Mouse (Mus musculus) lung, embryonic 15.5 days (tissue): ENCODE results near the gene Emp3. TPM values are rescaled to one million over a fixed set of nuclear protein-coding genes. Genes with fewer than 3 reads are reported as not detected.

Experiments
- ATAC-seq: fragments of 200-750 bp; cut with Nextera tagmentation; 2 replicates; pipeline ENCODE4 v1.8.0; 2017; ENCODE audit warnings: moderate number of reproducible peaks, borderline replicate concordance; ENCODE audit not compliant: low FRiP score, low TSS enrichment; ENCODE audit errors: extremely low read depth
- H3K27ac ChIP-seq: fragments of 300-500 bp; sonication (generic); 2 replicates; pipeline ENCODE4 v1.5.1; 2015; ENCODE audit warnings: moderate library complexity, mild to moderate bottlenecking, inconsistent platforms
- H3K27me3 ChIP-seq: fragments of 300-500 bp; sonication (generic); 2 replicates; pipeline ENCODE4 v1.6.1; 2015; ENCODE audit warnings: inconsistent platforms
- H3K36me3 ChIP-seq: fragments of 300-500 bp; sonication (generic); 2 replicates; pipeline ENCODE4 v1.6.1; 2015; ENCODE audit warnings: inconsistent platforms
- H3K4me1 ChIP-seq: fragments of 300-500 bp; sonication (generic); 2 replicates; pipeline ENCODE4 v1.6.1; 2015; ENCODE audit warnings: inconsistent platforms
- H3K4me2 ChIP-seq: fragments of 300-500 bp; sonication (generic); 2 replicates; pipeline ENCODE4 v1.6.1; 2015; ENCODE audit warnings: inconsistent platforms, mild to moderate bottlenecking, moderate library complexity
- H3K4me3 ChIP-seq: fragments of 300-500 bp; sonication (generic); 2 replicates; pipeline ENCODE4 v1.5.1; 2015; ENCODE audit warnings: mild to moderate bottlenecking, inconsistent platforms
- H3K9ac ChIP-seq: fragments of 300-500 bp; sonication (generic); 2 replicates; pipeline ENCODE4 v1.6.1; 2015; ENCODE audit warnings: inconsistent platforms
- H3K9me3 ChIP-seq: fragments of 300-500 bp; sonication (generic); 2 replicates; pipeline ENCODE4 v1.6.1; 2016; ENCODE audit warnings: inconsistent platforms
- WGBS: fragments of 180-500 bp; shearing (Covaris S2); methylation state at CpG from one replicate; pipeline ENCODE4 v1.1.7; 2015; 5-methylcytosine and 5-hydroxymethylcytosine counted together
- polyA plus RNA-seq: library from polyadenylated mRNA; unstranded; fragments of >200 nt; fragmentation: Nextera tagmentation; extraction: Ambion mirVana; gene quantifications from 2 replicates; pipeline ENCODE4 v1.2.1, GENCODE M21; 2015

Emp3 gene
- polyA plus RNA-seq, 1 experiment from 2014 or later: 170 TPM

- peak overlapping the region; percentile 46 for H3K4me3 ChIP-seq
- 0 out of 2 replicates have a peak, but pooled peaks cover 3% of the 10 kb centered on the region for H3K36me3 ChIP-seq
- peaks cover 44% of the 10 kb centered on the region for H3K4me1 ChIP-seq
- H3K27me3 ChIP-seq: peaks cover 3% of the 10 kb centered on the region; the same call in 1 of the 2 replicates
- peak overlapping the region; percentile 65 for H3K4me2 ChIP-seq
- ATAC-seq: peak; percentile 91
- peak overlapping the region; percentile 25; the same call in 1 of the 2 replicates for H3K9ac ChIP-seq
- H3K27ac ChIP-seq: peak overlapping the region; percentile 96
- no peaks in the 10 kb centered on the region for H3K9me3 ChIP-seq
- under 1% methylated on average over 37 of the region's 37 CpGs for WGBS
These were observed 1.9 kb upstream of the Emp3 start for GRCm38 (mm10) chr7:45922928-45923761.

- Histone ChIP-seq H3K4me3 (no peak overlapping the region), H3K27ac (peak overlapping the region; percentile 96), H3K4me1 (peaks cover 54% of the 10 kb centered on the region), H3K9ac (no peak overlapping the region), H3K27me3 (no peaks in the 10 kb centered on the region), H3K36me3 (0 out of 2 replicates have a peak, but pooled peaks cover 3% of the 10 kb centered on the region), H3K4me2 (peak overlapping the region; percentile 65), H3K9me3 (no peaks in the 10 kb centered on the region)
- ATAC-seq: no peak
- WGBS: 75% methylated on average over 12 of the region's 12 CpGs
These were observed 871 bp upstream of the Emp3 start for GRCm38 (mm10) chr7:45921950-45922600.

GRCm38 (mm10) chr7:45920583-45921241 is 492 bp downstream of the Emp3 start:
- H3K4me2 ChIP-seq: peak overlapping the region; percentile 65
- H3K36me3 ChIP-seq: 0 out of 2 replicates have a peak, but pooled peaks cover 3% of the 10 kb centered on the region
- WGBS: 19% methylated on average over 9 of the region's 9 CpGs
- no peaks in the 10 kb centered on the region for H3K9me3 ChIP-seq
- peak overlapping the region; percentile 96 for H3K27ac ChIP-seq
- H3K9ac ChIP-seq: peak overlapping the region; percentile 58
- H3K4me3 ChIP-seq: peak overlapping the region; percentile 48
- peaks cover 66% of the 10 kb centered on the region for H3K4me1 ChIP-seq
- no peak for ATAC-seq
- H3K27me3 ChIP-seq: no peaks in the 10 kb centered on the region

- 67% methylated on average over 4 of the region's 4 CpGs for WGBS
- ATAC-seq: no peak
- peak overlapping the region; percentile 58 for H3K9ac ChIP-seq
- 0 out of 2 replicates have a peak, but pooled peaks cover 3% of the 10 kb centered on the region for H3K36me3 ChIP-seq
- 0 out of 2 replicates have a peak overlapping the region, but pooled peaks have one; percentile 96 for H3K27ac ChIP-seq
- H3K4me1 ChIP-seq: peaks cover 66% of the 10 kb centered on the region
- H3K9me3 ChIP-seq: no peaks in the 10 kb centered on the region
- H3K27me3 ChIP-seq: no peaks in the 10 kb centered on the region
- H3K4me3 ChIP-seq: peak overlapping the region; percentile 48
- peak overlapping the region; percentile 65 for H3K4me2 ChIP-seq
These were observed 1.4 kb downstream of the Emp3 start for GRCm38 (mm10) chr7:45919761-45920160.

- Histone ChIP-seq H3K27ac (no peak overlapping the region), H3K36me3 (0 out of 2 replicates have a peak, but pooled peaks cover 3% of the 10 kb centered on the region), H3K9me3 (no peaks in the 10 kb centered on the region), H3K4me2 (peak overlapping the region; percentile 65), H3K4me3 (0 out of 2 replicates have a peak overlapping the region, but pooled peaks have one; percentile 48), H3K4me1 (peaks cover 61% of the 10 kb centered on the region), H3K27me3 (no peaks in the 10 kb centered on the region), H3K9ac (no peak overlapping the region)
- WGBS: 66% methylated on average over 14 of the region's 14 CpGs
- no peak for ATAC-seq
These were observed 2.0 kb downstream of the Emp3 start for GRCm38 (mm10) chr7:45919083-45919671.

GRCm38 (mm10) chr7:45917926-45918325 is 3.3 kb downstream of the Emp3 start:
- Histone ChIP-seq H3K4me1 (peaks cover 56% of the 10 kb centered on the region), H3K27me3 (no peaks in the 10 kb centered on the region), H3K27ac (peak overlapping the region; percentile 86), H3K36me3 (0 out of 2 replicates have a peak, but pooled peaks cover 3% of the 10 kb centered on the region), H3K9me3 (no peaks in the 10 kb centered on the region), H3K4me3 (no peak overlapping the region), H3K9ac (peak overlapping the region; percentile 35; the same call in 1 of the 2 replicates), H3K4me2 (peak overlapping the region; percentile 56)
- no peak for ATAC-seq
- WGBS: 82% methylated on average over 15 of the region's 15 CpGs

GRCm38 (mm10) chr7:45917004-45917704 is 4.0 kb downstream of the Emp3 start:
- no peaks in the 10 kb centered on the region for H3K9me3 ChIP-seq
- WGBS: 10% methylated on average over 13 of the region's 13 CpGs
- H3K4me1 ChIP-seq: peaks cover 49% of the 10 kb centered on the region
- H3K4me3 ChIP-seq: peak overlapping the region; percentile 31
- H3K4me2 ChIP-seq: peak overlapping the region; percentile 56
- H3K27ac ChIP-seq: peak overlapping the region; percentile 86
- ATAC-seq: peak; percentile 2; the same call in 1 of the 2 replicates
- peak overlapping the region; percentile 35 for H3K9ac ChIP-seq
- H3K36me3 ChIP-seq: 0 out of 2 replicates have a peak, but pooled peaks cover 3% of the 10 kb centered on the region
- no peaks in the 10 kb centered on the region for H3K27me3 ChIP-seq

- 34% methylated on average over 26 of the region's 26 CpGs for WGBS
- peak; percentile 83 for ATAC-seq
- Histone ChIP-seq H3K4me3 (peak overlapping the region; percentile 31), H3K4me1 (peaks cover 40% of the 10 kb centered on the region), H3K36me3 (0 out of 2 replicates have a peak, but pooled peaks cover 3% of the 10 kb centered on the region), H3K9me3 (no peaks in the 10 kb centered on the region), H3K9ac (peak overlapping the region; percentile 29), H3K4me2 (peak overlapping the region; percentile 56), H3K27ac (peak overlapping the region; percentile 86), H3K27me3 (no peaks in the 10 kb centered on the region)
These were observed 4.9 kb downstream of the Emp3 start for GRCm38 (mm10) chr7:45916056-45917003.

GRCm38 (mm10) chr7:45915011-45915410 is 6.2 kb downstream of the Emp3 start:
- ATAC-seq: no peak
- no peak overlapping the region for H3K27ac ChIP-seq
- H3K36me3 ChIP-seq: peaks cover 4% of the 10 kb centered on the region
- no peaks in the 10 kb centered on the region for H3K9me3 ChIP-seq
- no peak overlapping the region for H3K4me3 ChIP-seq
- H3K4me2 ChIP-seq: no peak overlapping the region
- H3K27me3 ChIP-seq: no peaks in the 10 kb centered on the region
- peaks cover 35% of the 10 kb centered on the region for H3K4me1 ChIP-seq
- no peak overlapping the region for H3K9ac ChIP-seq
- 81% methylated on average over 5 of the region's 5 CpGs for WGBS

- H3K9me3 ChIP-seq: no peaks in the 10 kb centered on the region
- ATAC-seq: no peak
- H3K9ac ChIP-seq: no peak overlapping the region
- WGBS: 83% methylated on average over 6 of the region's 6 CpGs
- H3K36me3 ChIP-seq: peaks cover 10% of the 10 kb centered on the region
- no peak overlapping the region for H3K27ac ChIP-seq
- no peak overlapping the region for H3K4me2 ChIP-seq
- H3K27me3 ChIP-seq: no peaks in the 10 kb centered on the region
- H3K4me3 ChIP-seq: no peak overlapping the region
- H3K4me1 ChIP-seq: peaks cover 26% of the 10 kb centered on the region
These were observed 7.1 kb downstream of the Emp3 start for GRCm38 (mm10) chr7:45914067-45914466.
